Mouse (Mus musculus) stomach, embryonic 14.5 days (tissue): ENCODE measurements around the gene Fyn. TPM values are rescaled to one million over a fixed set of nuclear protein-coding genes. Genes with fewer than 3 reads are reported as not detected.

ENCODE experiments used
- ATAC-seq: fragments of 200-750 bp; cut with Nextera tagmentation; 2 replicates; pipeline ENCODE4 v1.8.0; 2017; ENCODE audit warnings: low read depth, moderate TSS enrichment; ENCODE audit not compliant: insufficient number of reproducible peaks, insufficient read depth, low FRiP score
- H3K27ac ChIP-seq: fragments of 300-500 bp; sonication (generic); 2 replicates; pipeline ENCODE4 v1.5.1; 2014; ENCODE audit warnings: mild to moderate bottlenecking, low read length, moderate library complexity, mixed read lengths
- H3K27me3 ChIP-seq: fragments of 300-500 bp; sonication (generic); 2 replicates; pipeline ENCODE4 v1.6.1; 2014; ENCODE audit warnings: low read length, control low read depth, mixed read lengths; ENCODE audit not compliant: control insufficient read depth, insufficient read depth
- H3K36me3 ChIP-seq: fragments of 300-500 bp; sonication (generic); 2 replicates; pipeline ENCODE4 v1.6.1; 2014; ENCODE audit warnings: mild to moderate bottlenecking, control low read depth, low read length, moderate library complexity, mixed read lengths; ENCODE audit not compliant: control insufficient read depth, insufficient read depth
- H3K4me1 ChIP-seq: fragments of 300-500 bp; sonication (generic); 2 replicates; pipeline ENCODE4 v1.6.1; 2014; ENCODE audit warnings: low read length, control low read depth, mixed read lengths; ENCODE audit not compliant: control insufficient read depth, insufficient read depth
- H3K4me2 ChIP-seq: fragments of 300-500 bp; sonication (generic); replicated peaks from 2 replicates; pipeline ENCODE4 v1.6.1; 2014; ENCODE audit warnings: low read depth, low read length, control low read depth
- H3K4me3 ChIP-seq: fragments of 300-500 bp; sonication (generic); 2 replicates; pipeline ENCODE4 v1.5.1; 2014; ENCODE audit warnings: low read depth, low read length, control low read depth
- H3K9ac ChIP-seq: fragments of 300-500 bp; sonication (generic); replicated peaks from 2 replicates; pipeline ENCODE4 v1.6.1; 2014; ENCODE audit warnings: low read depth, mild to moderate bottlenecking, control low read depth, low read length, moderate library complexity, mixed read lengths
- H3K9me3 ChIP-seq: fragments of 300-500 bp; sonication (generic); 2 replicates; pipeline ENCODE4 v1.6.1; 2016; ENCODE audit warnings: low read depth, low read length, control low read depth; ENCODE audit not compliant: control insufficient read depth
- WGBS: fragments of 180-500 bp; shearing (Covaris S2); extraction: QIAGEN DNeasy Blood & Tissue Kit; methylation state at CpG from one replicate; pipeline ENCODE4 v1.1.7; 2014; 5-methylcytosine and 5-hydroxymethylcytosine counted together
- polyA plus RNA-seq: library from polyadenylated mRNA; unstranded; fragments of >200 nt; fragmentation: Nextera tagmentation; extraction: Ambion mirVana; gene quantifications from 2 replicates; pipeline ENCODE4 v1.2.1, GENCODE M21; 2014

The Fyn gene
- polyA plus RNA-seq, 1 experiment from 2014 or later = 32.3 TPM

- WGBS = 56% methylated on average over 9 of the region's 9 CpGs
- Histone ChIP-seq H3K4me1 (peaks cover 29% of the 10 kb centered on the region), H3K4me2 (no peak overlapping the region), H3K9me3 (no peaks in the 10 kb centered on the region), H3K36me3 (no peaks in the 10 kb centered on the region), H3K4me3 (no peak overlapping the region), H3K9ac (no peak overlapping the region), H3K27me3 (no peaks in the 10 kb centered on the region), H3K27ac (0 out of 2 replicates have a peak overlapping the region, but pooled peaks have one; percentile 29)
- ATAC-seq = no peak
These were observed 121.9 kb downstream of the Fyn start for GRCm38 (mm10) chr10:39490349-39491121.

- Histone ChIP-seq H3K4me1 (peaks cover 17% of the 10 kb centered on the region), H3K9me3 (no peaks in the 10 kb centered on the region), H3K9ac (no peak overlapping the region), H3K4me2 (no peak overlapping the region), H3K4me3 (no peak overlapping the region), H3K36me3 (no peaks in the 10 kb centered on the region), H3K27me3 (no peaks in the 10 kb centered on the region), H3K27ac (no peak overlapping the region)
- ATAC-seq = no peak
- 84% methylated on average over 6 of the region's 6 CpGs for WGBS
These were observed 123.5 kb downstream of the Fyn start for GRCm38 (mm10) chr10:39492146-39492545.

GRCm38 (mm10) chr10:39493007-39493406, 124.4 kb downstream of the Fyn start:
- no peak overlapping the region for H3K27ac ChIP-seq
- H3K9ac ChIP-seq = no peak overlapping the region
- no peak for ATAC-seq
- no peak overlapping the region for H3K4me2 ChIP-seq
- no peaks in the 10 kb centered on the region for H3K27me3 ChIP-seq
- no peaks in the 10 kb centered on the region for H3K9me3 ChIP-seq
- 86% methylated on average over 3 of the region's 3 CpGs for WGBS
- no peak overlapping the region for H3K4me3 ChIP-seq
- peaks cover 15% of the 10 kb centered on the region for H3K4me1 ChIP-seq
- no peaks in the 10 kb centered on the region for H3K36me3 ChIP-seq

- Histone ChIP-seq H3K9me3 (no peaks in the 10 kb centered on the region), H3K4me1 (peaks cover 20% of the 10 kb centered on the region), H3K36me3 (no peaks in the 10 kb centered on the region), H3K9ac (no peak overlapping the region), H3K27ac (no peak overlapping the region), H3K27me3 (no peaks in the 10 kb centered on the region), H3K4me3 (no peak overlapping the region), H3K4me2 (no peak overlapping the region)
- no peak for ATAC-seq
- WGBS = 44% methylated on average over 7 of the region's 7 CpGs
These were observed 130.0 kb downstream of the Fyn start for GRCm38 (mm10) chr10:39498641-39499040.

GRCm38 (mm10) chr10:39501571-39501970, 132.9 kb downstream of the Fyn start:
- Histone ChIP-seq H3K9me3 (no peaks in the 10 kb centered on the region), H3K4me1 (peaks cover 30% of the 10 kb centered on the region), H3K27me3 (no peaks in the 10 kb centered on the region), H3K36me3 (no peaks in the 10 kb centered on the region), H3K27ac (peak overlapping the region; percentile 2), H3K9ac (no peak overlapping the region), H3K4me3 (no peak overlapping the region), H3K4me2 (no peak overlapping the region)
- no peak; the same call in 1 of the 2 replicates for ATAC-seq
- WGBS = 53% methylated on average over 10 of the region's 10 CpGs

- H3K9me3 ChIP-seq = no peaks in the 10 kb centered on the region
- H3K36me3 ChIP-seq = no peaks in the 10 kb centered on the region
- 62% methylated on average over 13 of the region's 13 CpGs for WGBS
- H3K27ac ChIP-seq = peak overlapping the region; percentile 33; the same call in 1 of the 2 replicates
- no peaks in the 10 kb centered on the region for H3K27me3 ChIP-seq
- H3K4me2 ChIP-seq = no peak overlapping the region
- no peak overlapping the region for H3K4me3 ChIP-seq
- H3K4me1 ChIP-seq = peaks cover 30% of the 10 kb centered on the region
- no peak overlapping the region for H3K9ac ChIP-seq
- no peak for ATAC-seq
These were observed 133.5 kb downstream of the Fyn start for GRCm38 (mm10) chr10:39501977-39502706.

GRCm38 (mm10) chr10:39503331-39503730, 134.7 kb downstream of the Fyn start:
- H3K36me3 ChIP-seq = no peaks in the 10 kb centered on the region
- no peak overlapping the region for H3K9ac ChIP-seq
- no peak overlapping the region for H3K4me3 ChIP-seq
- no peak overlapping the region for H3K4me2 ChIP-seq
- H3K27me3 ChIP-seq = no peaks in the 10 kb centered on the region
- ATAC-seq = no peak
- H3K9me3 ChIP-seq = no peaks in the 10 kb centered on the region
- H3K27ac ChIP-seq = no peak overlapping the region
- H3K4me1 ChIP-seq = peaks cover 26% of the 10 kb centered on the region
- 79% methylated on average over 5 of the region's 5 CpGs for WGBS

- H3K9me3 ChIP-seq = no peaks in the 10 kb centered on the region
- H3K4me2 ChIP-seq = no peak overlapping the region
- no peaks in the 10 kb centered on the region for H3K27me3 ChIP-seq
- no peak overlapping the region for H3K9ac ChIP-seq
- H3K4me1 ChIP-seq = peaks cover 25% of the 10 kb centered on the region
- ATAC-seq = no peak
- H3K27ac ChIP-seq = no peak overlapping the region
- H3K4me3 ChIP-seq = no peak overlapping the region
- 26% methylated on average over 9 of the region's 9 CpGs for WGBS
- no peaks in the 10 kb centered on the region for H3K36me3 ChIP-seq
These were observed 136.4 kb downstream of the Fyn start for GRCm38 (mm10) chr10:39505007-39505406.
